Mouse (Mus musculus): ENCODE data around the gene Apom.

DNA sequence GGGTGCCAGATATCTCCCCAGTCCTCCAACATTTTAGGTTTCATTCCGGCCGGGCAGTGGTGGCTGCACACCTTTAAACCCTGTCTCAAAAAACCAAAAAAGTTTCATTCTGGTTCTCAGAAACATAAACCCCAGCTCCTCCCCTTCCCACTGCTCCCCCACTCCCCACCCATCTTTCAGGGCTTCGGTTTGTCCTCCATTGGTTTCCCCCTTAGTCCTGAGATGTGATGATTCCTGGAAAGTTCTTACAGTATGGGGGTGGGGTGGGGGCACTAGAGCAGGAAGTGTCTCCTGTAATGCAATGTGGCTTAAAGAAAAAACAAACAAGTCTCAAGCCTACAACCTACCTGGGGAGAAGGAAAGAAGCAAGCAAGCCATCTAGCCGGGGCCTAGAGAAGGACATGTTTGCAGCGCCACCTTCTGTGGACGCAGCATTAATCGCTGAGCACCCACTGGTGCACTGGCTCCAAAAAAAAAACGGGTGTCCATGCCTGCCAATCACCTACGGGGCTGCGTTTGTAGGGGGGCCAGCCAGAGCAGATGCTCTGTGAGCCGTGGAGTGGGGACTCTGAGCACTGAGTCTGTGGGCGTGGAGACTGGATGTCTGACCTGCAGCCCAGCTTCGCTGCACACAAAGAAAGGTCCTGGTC lies 26.0 kb downstream of the Apom start:
- TF ChIP-seq EP300 (IDR thresholded peaks at IDR 0.05) (no peak), CTCF (IDR thresholded peaks at IDR 0.05) (peak; percentile 73)
